Mouse (Mus musculus) ES-Bruce4 (cell line): Measurements from ENCODE around the gene Taf9.

Experiments
- CTCF ChIP-seq: IDR thresholded peaks from one replicate; pipeline ENCODE4 v1.8.1; 2011; ENCODE audit warnings: low read depth, low read length
- EP300 ChIP-seq: IDR thresholded peaks from 2 replicates; pipeline ENCODE4 v1.6.1; 2011; ENCODE audit warnings: low read depth, low read length; ENCODE audit not compliant: insufficient read depth
- POLR2A ChIP-seq: IDR thresholded peaks from one replicate; pipeline ENCODE4 v1.8.1; 2011; ENCODE audit warnings: low read length; ENCODE audit not compliant: insufficient read depth

DNA sequence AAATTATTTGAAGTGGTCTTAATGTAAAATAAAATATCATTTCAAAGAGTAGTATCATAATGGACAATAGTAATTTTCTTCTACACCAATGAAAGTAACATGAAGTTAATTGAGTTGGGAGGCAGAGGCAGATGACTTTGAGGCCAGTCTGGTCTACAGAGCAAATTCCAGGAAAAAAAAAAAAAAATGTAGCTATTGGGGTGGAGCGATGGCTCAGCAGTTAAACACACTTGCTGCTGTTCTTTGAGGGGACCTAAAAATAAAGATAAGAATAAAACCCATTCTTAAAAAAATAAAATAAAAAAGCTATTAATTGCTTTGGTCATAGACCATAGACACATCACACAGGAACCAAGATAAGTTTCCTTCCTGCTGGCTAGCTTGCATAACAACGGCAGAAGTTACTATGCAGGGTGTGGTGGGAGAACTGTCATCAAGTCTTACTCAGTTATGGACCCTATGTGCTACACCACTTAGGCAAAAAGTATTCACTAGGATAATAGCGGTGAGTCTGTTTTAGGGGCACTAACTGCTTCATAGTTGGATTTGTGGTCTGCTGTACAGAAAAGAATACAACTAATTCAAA, 17.2 kb upstream of the Taf9 start:
- no peak for TF ChIP-seq CTCF
- TF ChIP-seq EP300, result no peak
- TF ChIP-seq POLR2A, result no peak
